Mouse (Mus musculus) heart, embryonic 10.5 days (tissue): ENCODE data around the gene A930009A15Rik. TPM values are rescaled to one million over a fixed set of nuclear protein-coding genes. Genes with fewer than 3 reads are reported as not detected.

Source experiments
- DNase-seq: peaks from one replicate; pipeline ENCODE4 v3.0.0-alpha.2; 2017; ENCODE audit warnings: low spot score
- H3K27ac ChIP-seq: fragments of 300-500 bp; sonication (generic); 2 replicates; pipeline ENCODE4 v1.5.1; 2016; ENCODE audit warnings: mild to moderate bottlenecking
- H3K27me3 ChIP-seq: fragments of 300-500 bp; sonication (generic); 2 replicates; pipeline ENCODE4 v1.6.1; 2016; ENCODE audit warnings: mild to moderate bottlenecking; ENCODE audit not compliant: poor library complexity, insufficient read depth, severe bottlenecking
- H3K36me3 ChIP-seq: fragments of 300-500 bp; sonication (generic); 2 replicates; pipeline ENCODE4 v1.6.1; 2016; ENCODE audit warnings: mild to moderate bottlenecking, moderate library complexity
- H3K4me1 ChIP-seq: fragments of 300-500 bp; sonication (generic); 2 replicates; pipeline ENCODE4 v1.6.1; 2016; ENCODE audit warnings: mild to moderate bottlenecking
- H3K4me3 ChIP-seq: fragments of 300-500 bp; sonication (generic); 2 replicates; pipeline ENCODE4 v1.5.1; 2016; ENCODE audit warnings: mild to moderate bottlenecking, moderate library complexity
- H3K9me3 ChIP-seq: fragments of 300-500 bp; sonication (generic); 2 replicates; pipeline ENCODE4 v1.6.1; 2016; ENCODE audit warnings: mild to moderate bottlenecking, moderate library complexity
- WGBS: fragments of 180-500 bp; shearing (Covaris S2); methylation state at CpG from one replicate; pipeline ENCODE4 v1.1.7; 2016; 5-methylcytosine and 5-hydroxymethylcytosine counted together
- polyA plus RNA-seq: library from polyadenylated mRNA; unstranded; fragments of >200 nt; fragmentation: Nextera tagmentation; extraction: Ambion mirVana; gene quantifications from 2 replicates; pipeline ENCODE4 v1.2.1, GENCODE M21; 2016

The A930009A15Rik gene
- polyA plus RNA-seq, 1 experiment from 2014 or later: not detected

- peaks cover 61% of the 10 kb centered on the region for H3K27me3 ChIP-seq
- peak overlapping the region; percentile 69 for H3K4me3 ChIP-seq
- no peaks in the 10 kb centered on the region for H3K36me3 ChIP-seq
- H3K4me1 ChIP-seq: peaks cover 28% of the 10 kb centered on the region
- H3K9me3 ChIP-seq: no peaks in the 10 kb centered on the region
- under 1% methylated on average over 41 of the region's 41 CpGs for WGBS
- DNase-seq: no peak
- no peak overlapping the region for H3K27ac ChIP-seq
Observed at GRCm38 (mm10) chr10:115586246-115587231, 16.8 kb downstream of the A930009A15Rik start.

GRCm38 (mm10) chr10:115587301-115587969 lies 17.6 kb downstream of the A930009A15Rik start, which contains the start of gene Lgr5:
Gene Lgr5, minus strand, starts transcription at chr10:115587780.
- no peaks in the 10 kb centered on the region for H3K9me3 ChIP-seq
- peaks cover 28% of the 10 kb centered on the region for H3K4me1 ChIP-seq
- H3K27me3 ChIP-seq: peaks cover 56% of the 10 kb centered on the region
- H3K4me3 ChIP-seq: peak within 1 kb of the TSS; percentile 69
- H3K27ac ChIP-seq: peak within 1 kb of the TSS; percentile 42; the same call in 1 of the 2 replicates
- DNase-seq: peak; percentile 88
- WGBS: 0% methylated on average over 47 of the region's 47 CpGs
- no peaks in the 10 kb centered on the region for H3K36me3 ChIP-seq

GRCm38 (mm10) chr10:115587979-115588378 lies 18.2 kb downstream of the A930009A15Rik start:
- Histone ChIP-seq H3K27ac (peak overlapping the region; percentile 42; the same call in 1 of the 2 replicates), H3K9me3 (no peaks in the 10 kb centered on the region), H3K36me3 (no peaks in the 10 kb centered on the region), H3K27me3 (peaks cover 56% of the 10 kb centered on the region), H3K4me1 (peaks cover 28% of the 10 kb centered on the region), H3K4me3 (peak overlapping the region; percentile 69)
- WGBS: under 1% methylated on average over 7 of the region's 7 CpGs
- DNase-seq: no peak

GRCm38 (mm10) chr10:115593221-115593620 lies 23.4 kb downstream of the A930009A15Rik start:
- H3K4me3 ChIP-seq: no peak overlapping the region
- WGBS: 81% methylated on average over 11 of the region's 11 CpGs
- no peak for DNase-seq

GRCm38 (mm10) chr10:115593651-115594050 lies 23.9 kb downstream of the A930009A15Rik start:
- WGBS: 84% methylated on average over 6 of the region's 6 CpGs
- DNase-seq: no peak
- Histone ChIP-seq H3K4me3 (no peak overlapping the region), H3K27me3 (peaks cover 12% of the 10 kb centered on the region), H3K27ac (no peak overlapping the region), H3K9me3 (no peaks in the 10 kb centered on the region), H3K36me3 (no peaks in the 10 kb centered on the region), H3K4me1 (no peaks in the 10 kb centered on the region)

More at GRCm38 (mm10) chr10:115593221-115593620, 23.4 kb downstream of the A930009A15Rik start:
- Histone ChIP-seq H3K9me3 (no peaks in the 10 kb centered on the region), H3K27me3 (peaks cover 16% of the 10 kb centered on the region), H3K4me1 (peaks cover under 1% of the 10 kb centered on the region), H3K36me3 (no peaks in the 10 kb centered on the region), H3K27ac (no peak overlapping the region)

GRCm38 (mm10) chr10:115595748-115596147 lies 26.0 kb downstream of the A930009A15Rik start:
- Histone ChIP-seq H3K4me3 (no peak overlapping the region), H3K36me3 (no peaks in the 10 kb centered on the region), H3K27me3 (no peaks in the 10 kb centered on the region), H3K9me3 (no peaks in the 10 kb centered on the region), H3K27ac (no peak overlapping the region), H3K4me1 (no peaks in the 10 kb centered on the region)
- 89% methylated on average over 1 of the region's 1 CpGs for WGBS
- no peak for DNase-seq

GRCm38 (mm10) chr10:115617456-115618287 lies 47.9 kb downstream of the A930009A15Rik start:
- H3K27ac ChIP-seq: no peak overlapping the region
- 11% methylated on average over 14 of the region's 15 CpGs for WGBS
- no peaks in the 10 kb centered on the region for H3K27me3 ChIP-seq
- no peaks in the 10 kb centered on the region for H3K36me3 ChIP-seq
- H3K9me3 ChIP-seq: no peaks in the 10 kb centered on the region
- H3K4me1 ChIP-seq: no peaks in the 10 kb centered on the region; the same call in 1 of the 2 replicates
- peak overlapping the region; percentile 45 for H3K4me3 ChIP-seq
- DNase-seq: no peak

- H3K4me3 ChIP-seq: peak overlapping the region; percentile 45
- no peak for DNase-seq
- no peaks in the 10 kb centered on the region; the same call in 1 of the 2 replicates for H3K4me1 ChIP-seq
- 27% methylated on average over 15 of the region's 15 CpGs for WGBS
- no peaks in the 10 kb centered on the region for H3K36me3 ChIP-seq
- H3K9me3 ChIP-seq: no peaks in the 10 kb centered on the region
- H3K27ac ChIP-seq: no peak overlapping the region
- no peaks in the 10 kb centered on the region for H3K27me3 ChIP-seq
Observed at GRCm38 (mm10) chr10:115618288-115618856, 48.6 kb downstream of the A930009A15Rik start.

GRCm38 (mm10) chr10:115623481-115623880 lies 53.7 kb downstream of the A930009A15Rik start:
- H3K9me3 ChIP-seq: no peaks in the 10 kb centered on the region
- DNase-seq: no peak
- H3K4me3 ChIP-seq: no peak overlapping the region
- no peaks in the 10 kb centered on the region for H3K36me3 ChIP-seq
- 82% methylated on average over 7 of the region's 7 CpGs for WGBS
- H3K4me1 ChIP-seq: no peaks in the 10 kb centered on the region
- H3K27me3 ChIP-seq: no peaks in the 10 kb centered on the region
- H3K27ac ChIP-seq: no peak overlapping the region

- Histone ChIP-seq H3K4me3 (no peak overlapping the region), H3K27ac (no peak overlapping the region), H3K9me3 (no peaks in the 10 kb centered on the region), H3K27me3 (no peaks in the 10 kb centered on the region), H3K4me1 (no peaks in the 10 kb centered on the region), H3K36me3 (no peaks in the 10 kb centered on the region)
- DNase-seq: peak; percentile 77
- WGBS: 74% methylated on average over 15 of the region's 15 CpGs
Observed at GRCm38 (mm10) chr10:115623956-115624671, 54.3 kb downstream of the A930009A15Rik start.

GRCm38 (mm10) chr10:115624957-115625356 lies 55.2 kb downstream of the A930009A15Rik start:
- no peaks in the 10 kb centered on the region for H3K36me3 ChIP-seq
- H3K27me3 ChIP-seq: no peaks in the 10 kb centered on the region
- no peaks in the 10 kb centered on the region for H3K4me1 ChIP-seq
- DNase-seq: no peak
- H3K27ac ChIP-seq: no peak overlapping the region
- H3K9me3 ChIP-seq: no peaks in the 10 kb centered on the region
- WGBS: 71% methylated on average over 2 of the region's 2 CpGs
- no peak overlapping the region for H3K4me3 ChIP-seq
